Mouse (Mus musculus) neural tube, embryonic 13.5 days (tissue): ENCODE measurements around the gene Cadm2. TPM values are rescaled to one million over a fixed set of nuclear protein-coding genes. Genes with fewer than 3 reads are reported as not detected.
A peak's percentile ranks its signal among the peaks of the same experiment; 100 is the strongest.

Experiments used
- ATAC-seq: fragments of 200-750 bp; cut with Nextera tagmentation; 2 replicates; pipeline ENCODE4 v1.8.0; 2017; ENCODE audit warnings: low read depth, mild to moderate bottlenecking, moderate TSS enrichment, moderate library complexity
- H3K27ac ChIP-seq: fragments of 300-500 bp; sonication (generic); replicated peaks from 2 replicates; pipeline ENCODE4 v1.5.1; 2015; ENCODE audit warnings: moderate library complexity, mild to moderate bottlenecking, inconsistent platforms
- H3K27me3 ChIP-seq: fragments of 300-500 bp; sonication (generic); 2 replicates; pipeline ENCODE4 v1.6.1; 2015; ENCODE audit warnings: mild to moderate bottlenecking, inconsistent platforms
- H3K36me3 ChIP-seq: fragments of 300-500 bp; sonication (generic); 2 replicates; pipeline ENCODE4 v1.6.1; 2015; ENCODE audit warnings: mild to moderate bottlenecking, inconsistent platforms
- H3K4me1 ChIP-seq: fragments of 300-500 bp; sonication (generic); replicated peaks from 2 replicates; pipeline ENCODE4 v1.6.1; 2015; ENCODE audit warnings: inconsistent platforms
- H3K4me2 ChIP-seq: fragments of 300-500 bp; sonication (generic); 2 replicates; pipeline ENCODE4 v1.6.1; 2015; ENCODE audit warnings: inconsistent platforms, mild to moderate bottlenecking, moderate library complexity
- H3K4me3 ChIP-seq: fragments of 300-500 bp; sonication (generic); 2 replicates; pipeline ENCODE4 v1.5.1; 2015; ENCODE audit warnings: mild to moderate bottlenecking, inconsistent platforms
- H3K9ac ChIP-seq: fragments of 300-500 bp; sonication (generic); 2 replicates; pipeline ENCODE4 v1.6.1; 2015; ENCODE audit warnings: moderate library complexity, mild to moderate bottlenecking, inconsistent platforms
- H3K9me3 ChIP-seq: fragments of 300-500 bp; sonication (generic); 2 replicates; pipeline ENCODE4 v1.6.1; 2016; ENCODE audit warnings: inconsistent platforms
- WGBS: fragments of 180-500 bp; shearing (Covaris S2); methylation state at CpG from one replicate; pipeline ENCODE4 v1.1.7; 2015; 5-methylcytosine and 5-hydroxymethylcytosine counted together
- polyA plus RNA-seq: library from polyadenylated mRNA; unstranded; fragments of >200 nt; fragmentation: Nextera tagmentation; extraction: Ambion mirVana; gene quantifications from 2 replicates; pipeline ENCODE4 v1.2.1, GENCODE M21; 2015

Gene Cadm2
- 30.1 and 31.6 TPM in 2 replicates for polyA plus RNA-seq

- Histone ChIP-seq H3K9me3 (no peaks in the 10 kb centered on the region), H3K27ac (peak within 1 kb of the TSS; percentile 95), H3K4me2 (peak within 1 kb of the TSS; percentile 70), H3K4me3 (peak within 1 kb of the TSS; percentile 84), H3K27me3 (no peaks in the 10 kb centered on the region; the same call in 1 of the 2 replicates), H3K4me1 (peaks cover 12% of the 10 kb centered on the region; the same call in 1 of the 2 replicates), H3K36me3 (no peaks in the 10 kb centered on the region), H3K9ac (peak within 1 kb of the TSS; percentile 90)
- ATAC-seq = peak; percentile 99
- 3% methylated on average over 17 of the region's 35 CpGs for WGBS
Observed at GRCm38 (mm10) chr16:67620826-67621505, at the start of gene Cadm2. Gene Cadm2, minus strand, starts transcription at chr16:67620908.

- WGBS = 89% methylated on average over 3 of the region's 3 CpGs
- no peaks in the 10 kb centered on the region for H3K36me3 ChIP-seq
- no peak overlapping the region for H3K4me2 ChIP-seq
Observed at GRCm38 (mm10) chr16:67646930-67647329, 26.2 kb upstream of the Cadm2 start.

GRCm38 (mm10) chr16:67643651-67644050 is 22.9 kb upstream of the Cadm2 start:
- H3K4me1 ChIP-seq = no peaks in the 10 kb centered on the region
- H3K4me2 ChIP-seq = no peak overlapping the region
- H3K9me3 ChIP-seq = no peaks in the 10 kb centered on the region
- 88% methylated on average over 4 of the region's 4 CpGs for WGBS
- no peaks in the 10 kb centered on the region for H3K27me3 ChIP-seq
- ATAC-seq = no peak
- no peak overlapping the region for H3K9ac ChIP-seq
- no peak overlapping the region for H3K4me3 ChIP-seq
- H3K27ac ChIP-seq = no peak overlapping the region
- H3K36me3 ChIP-seq = no peaks in the 10 kb centered on the region

More at GRCm38 (mm10) chr16:67646930-67647329, 26.2 kb upstream of the Cadm2 start:
- Histone ChIP-seq H3K4me1 (no peaks in the 10 kb centered on the region), H3K9me3 (no peaks in the 10 kb centered on the region), H3K9ac (no peak overlapping the region), H3K4me3 (no peak overlapping the region), H3K27me3 (no peaks in the 10 kb centered on the region), H3K27ac (no peak overlapping the region)
- ATAC-seq = no peak

- ATAC-seq = peak; percentile 71
- Histone ChIP-seq H3K4me2 (peak overlapping the region; percentile 70), H3K27me3 (no peaks in the 10 kb centered on the region; the same call in 1 of the 2 replicates), H3K4me1 (peaks cover 12% of the 10 kb centered on the region; the same call in 1 of the 2 replicates), H3K36me3 (no peaks in the 10 kb centered on the region), H3K9me3 (no peaks in the 10 kb centered on the region), H3K4me3 (peak overlapping the region; percentile 84), H3K27ac (peak overlapping the region; percentile 95), H3K9ac (peak overlapping the region; percentile 90)
- WGBS = under 1% methylated on average over 58 of the region's 61 CpGs
Observed at GRCm38 (mm10) chr16:67619906-67620781, 564 bp downstream of the Cadm2 start.

- H3K4me3 ChIP-seq = peak overlapping the region; percentile 84
- no peaks in the 10 kb centered on the region for H3K9me3 ChIP-seq
- ATAC-seq = peak; percentile 30; the same call in 1 of the 2 replicates
- under 1% methylated on average over 16 of the region's 16 CpGs for WGBS
- peak overlapping the region; percentile 95 for H3K27ac ChIP-seq
- H3K9ac ChIP-seq = peak overlapping the region; percentile 90
- H3K36me3 ChIP-seq = no peaks in the 10 kb centered on the region
- H3K4me1 ChIP-seq = peaks cover 12% of the 10 kb centered on the region; the same call in 1 of the 2 replicates
- no peaks in the 10 kb centered on the region; the same call in 1 of the 2 replicates for H3K27me3 ChIP-seq
- H3K4me2 ChIP-seq = peak overlapping the region; percentile 70
Observed at GRCm38 (mm10) chr16:67619416-67619815, 1.3 kb downstream of the Cadm2 start.

GRCm38 (mm10) chr16:67618817-67619216 is 1.9 kb downstream of the Cadm2 start:
- H3K9ac ChIP-seq = peak overlapping the region; percentile 90
- H3K9me3 ChIP-seq = no peaks in the 10 kb centered on the region
- H3K4me1 ChIP-seq = peaks cover 15% of the 10 kb centered on the region
- 7% methylated on average over 13 of the region's 13 CpGs for WGBS
- H3K4me3 ChIP-seq = peak overlapping the region; percentile 84
- no peak for ATAC-seq
- H3K27me3 ChIP-seq = no peaks in the 10 kb centered on the region; the same call in 1 of the 2 replicates
- peak overlapping the region; percentile 70 for H3K4me2 ChIP-seq
- peak overlapping the region; percentile 95 for H3K27ac ChIP-seq
- no peaks in the 10 kb centered on the region for H3K36me3 ChIP-seq

GRCm38 (mm10) chr16:67617811-67618210 is 2.9 kb downstream of the Cadm2 start:
- H3K9me3 ChIP-seq = no peaks in the 10 kb centered on the region
- peak overlapping the region; percentile 70 for H3K4me2 ChIP-seq
- H3K9ac ChIP-seq = peak overlapping the region; percentile 90
- ATAC-seq = peak; percentile 7
- H3K4me1 ChIP-seq = peaks cover 18% of the 10 kb centered on the region
- H3K27me3 ChIP-seq = no peaks in the 10 kb centered on the region; the same call in 1 of the 2 replicates
- peak overlapping the region; percentile 83 for H3K27ac ChIP-seq
- under 1% methylated on average over 25 of the region's 25 CpGs for WGBS
- no peaks in the 10 kb centered on the region for H3K36me3 ChIP-seq
- H3K4me3 ChIP-seq = peak overlapping the region; percentile 84

- H3K4me2 ChIP-seq = peak overlapping the region; percentile 70
- H3K27me3 ChIP-seq = no peaks in the 10 kb centered on the region; the same call in 1 of the 2 replicates
- peaks cover 18% of the 10 kb centered on the region for H3K4me1 ChIP-seq
- H3K27ac ChIP-seq = peak overlapping the region; percentile 83
- H3K36me3 ChIP-seq = no peaks in the 10 kb centered on the region
- peak overlapping the region; percentile 84 for H3K4me3 ChIP-seq
- WGBS = 11% methylated on average over 1 of the region's 1 CpGs
- no peaks in the 10 kb centered on the region for H3K9me3 ChIP-seq
- no peak for ATAC-seq
- peak overlapping the region; percentile 90 for H3K9ac ChIP-seq
Observed at GRCm38 (mm10) chr16:67617256-67617655, 3.5 kb downstream of the Cadm2 start.

GRCm38 (mm10) chr16:67613876-67614275 is 6.8 kb downstream of the Cadm2 start:
- WGBS = 22% methylated on average over 2 of the region's 2 CpGs
- Histone ChIP-seq H3K36me3 (no peaks in the 10 kb centered on the region), H3K9me3 (no peaks in the 10 kb centered on the region), H3K4me1 (peaks cover 26% of the 10 kb centered on the region), H3K4me2 (no peak overlapping the region), H3K9ac (no peak overlapping the region), H3K27ac (no peak overlapping the region), H3K4me3 (no peak overlapping the region), H3K27me3 (no peaks in the 10 kb centered on the region)
- ATAC-seq = no peak

GRCm38 (mm10) chr16:67610904-67611681 is 9.6 kb downstream of the Cadm2 start:
- Histone ChIP-seq H3K4me2 (peak overlapping the region; percentile 36), H3K27me3 (no peaks in the 10 kb centered on the region), H3K4me1 (peaks cover 19% of the 10 kb centered on the region), H3K9ac (0 out of 2 replicates have a peak overlapping the region, but pooled peaks have one; percentile 31), H3K27ac (peak overlapping the region; percentile 59), H3K36me3 (no peaks in the 10 kb centered on the region), H3K4me3 (no peak overlapping the region), H3K9me3 (no peaks in the 10 kb centered on the region)
- 20% methylated on average over 7 of the region's 7 CpGs for WGBS
- peak; percentile 81 for ATAC-seq

GRCm38 (mm10) chr16:67609116-67609515 is 11.6 kb downstream of the Cadm2 start:
- H3K36me3 ChIP-seq = no peaks in the 10 kb centered on the region
- no peaks in the 10 kb centered on the region for H3K27me3 ChIP-seq
- H3K4me2 ChIP-seq = no peak overlapping the region
- peaks cover 19% of the 10 kb centered on the region for H3K4me1 ChIP-seq
- no peak for ATAC-seq
- H3K9ac ChIP-seq = no peak overlapping the region
- no peak overlapping the region for H3K27ac ChIP-seq
- 84% methylated on average over 4 of the region's 4 CpGs for WGBS
- no peak overlapping the region for H3K4me3 ChIP-seq
- no peaks in the 10 kb centered on the region for H3K9me3 ChIP-seq
